Comparison of ENCODE assay signal across 1 mouse cellular context in genomic region chr16:4831650-4832419, GRCm38 (mm10).
TF ChIP-seq lines count a peak whose summit lies in the region.

No protein-coding gene starts in this region.

TF ChIP-seq in MEL, 35 proteins besides CTCF, POLR2A, EP300 and RAD21 (continued from another document):
- no peak for TF ChIP-seq CHD2 (IDR thresholded peaks at IDR 0.05; ENCODE audit: low read length)
- peak; percentile 54 for TF ChIP-seq SIN3A (IDR thresholded peaks at IDR 0.05; ENCODE audit: low read length)
- TF ChIP-seq JUND (IDR thresholded peaks at IDR 0.05; ENCODE audit: low read depth, low read length) = no peak
- TF ChIP-seq TCF12 (IDR thresholded peaks at IDR 0.05; ENCODE audit: low read depth, low read length) = peak; percentile 38; the same call in 1 of the 2 replicates
- TF ChIP-seq ZNF384 (IDR thresholded peaks at IDR 0.05; ENCODE audit: low read depth, low read length) = no peak
- TF ChIP-seq KAT2A (conservative IDR thresholded peaks at IDR 0.05; ENCODE audit: low read depth, low read length) = no peak
- peak; percentile 37; the same call in 1 of the 2 replicates for TF ChIP-seq RCOR1 (IDR thresholded peaks at IDR 0.05; ENCODE audit: low read depth, low read length)
- no peak for TF ChIP-seq GATA1 (IDR thresholded peaks at IDR 0.05; ENCODE audit: low read depth, low read length)
- TF ChIP-seq ELF1 (IDR thresholded peaks at IDR 0.05; ENCODE audit: low read depth, low read length) = no peak
- TF ChIP-seq SMC3 (IDR thresholded peaks at IDR 0.05; ENCODE audit: low read depth, low read length) = peak; percentile 23; the same call in 1 of the 2 replicates
